Mouse (Mus musculus): ENCODE data around the gene Eif5a. TPM values are rescaled to one million over a fixed set of nuclear protein-coding genes. Genes with fewer than 3 reads are reported as not detected.

The Eif5a gene
- polyA plus RNA-seq, 1 experiment from 2014 or later: 914 TPM

- H3K27ac ChIP-seq (ENCODE audit: low read depth): peak within 1 kb of the TSS; percentile 99
- H3K4me2 ChIP-seq (ENCODE audit: low read depth, low read length): peak within 1 kb of the TSS; percentile 99
- DNase-seq (peak; percentile 89), ATAC-seq (peak; percentile 84)
- under 1% methylated on average over 38 of the region's 38 CpGs for WGBS (ENCODE audit: insufficient replicate concordance)
- peak within 1 kb of the TSS; percentile 93 for H3K4me3 ChIP-seq (ENCODE audit: low read depth, low read length)
- H3K9ac ChIP-seq (replicated peaks): peak within 1 kb of the TSS; percentile 87
- H3K36me3 ChIP-seq (replicated peaks; ENCODE audit: insufficient read depth, low read length): peaks cover 14% of the 10 kb centered on the region
- H3K27me3 ChIP-seq (ENCODE audit: insufficient read depth, low read length): 0 out of 2 replicates have a peak, but pooled peaks cover 7% of the 10 kb centered on the region
- TF ChIP-seq CTCF (IDR thresholded peaks at IDR 0.05; ENCODE audit: low read depth): no peak
- peak; percentile 50; the same call in 1 of the 2 replicates for TF ChIP-seq EP300 (IDR thresholded peaks at IDR 0.05; ENCODE audit: low read depth)
- H3K4me1 ChIP-seq (ENCODE audit: insufficient read depth): peaks cover 24% of the 10 kb centered on the region
- no peaks in the 10 kb centered on the region for H3K9me3 ChIP-seq (ENCODE audit: low read length)
Observed at GRCm38 (mm10) chr11:69900471-69901405, 21.0 kb downstream of the Eif5a start, which contains the start of the genes 2810408A11Rik and Neurl4. Gene 2810408A11Rik, minus strand, starts transcription at chr11:69900987. Gene Neurl4, plus strand, starts transcription at chr11:69901072.

GRCm38 (mm10) chr11:69899870-69900269 lies 21.9 kb downstream of the Eif5a start:
- ATAC-seq: no peak
- WGBS (ENCODE audit: insufficient replicate concordance): 48% methylated on average over 4 of the region's 4 CpGs
- Histone ChIP-seq H3K27me3 (ENCODE audit: insufficient read depth, low read length) (0 out of 2 replicates have a peak, but pooled peaks cover 7% of the 10 kb centered on the region), H3K4me2 (ENCODE audit: low read depth, low read length) (peak overlapping the region; percentile 99), H3K9me3 (ENCODE audit: low read length) (no peaks in the 10 kb centered on the region), H3K9ac (replicated peaks) (peak overlapping the region; percentile 87), H3K4me1 (ENCODE audit: insufficient read depth) (peaks cover 30% of the 10 kb centered on the region), H3K4me3 (ENCODE audit: low read depth, low read length) (peak overlapping the region; percentile 93), H3K36me3 (replicated peaks; ENCODE audit: insufficient read depth, low read length) (peaks cover 8% of the 10 kb centered on the region), H3K27ac (ENCODE audit: low read depth) (no peak overlapping the region)
- no peak for TF ChIP-seq CTCF (IDR thresholded peaks at IDR 0.05; ENCODE audit: low read depth)
- TF ChIP-seq EP300 (IDR thresholded peaks at IDR 0.05; ENCODE audit: low read depth): no peak
- DNase-seq: no peak

DNA sequence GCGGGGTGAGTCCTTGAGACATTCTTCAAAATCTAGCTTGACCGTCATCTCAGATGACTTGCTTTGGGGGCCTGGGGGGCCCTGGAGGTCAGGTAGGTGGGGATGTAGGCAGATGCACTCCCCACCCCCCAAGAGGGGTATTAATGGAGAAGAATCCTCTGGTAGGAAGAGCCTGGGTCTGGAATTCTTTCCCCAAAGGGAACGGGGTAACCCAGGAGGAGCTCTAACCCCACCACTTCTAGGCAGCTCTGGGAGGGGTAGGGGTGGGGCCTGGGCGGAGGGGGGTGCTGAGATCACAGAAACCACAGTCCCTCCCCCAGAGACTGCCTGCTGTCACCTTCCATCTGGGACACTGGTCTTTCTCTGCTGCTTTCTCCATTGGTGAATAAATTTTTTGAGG lies 26.5 kb downstream of the Eif5a start, which contains the start of gene Acap1:
Acap1 (minus strand) TSS at position 249 of the 400 bp plus-strand sequence.
- H3K9me3 ChIP-seq (ENCODE audit: low read length): no peaks in the 10 kb centered on the region
- peak within 1 kb of the TSS; percentile 49 for H3K4me2 ChIP-seq (ENCODE audit: low read depth, low read length)
- DNase-seq (peak; percentile 64), ATAC-seq (peak; percentile 46; the same call in 1 of the 2 replicates)
- H3K9ac ChIP-seq (replicated peaks): peak within 1 kb of the TSS; percentile 10; the same call in 1 of the 2 replicates
- 39% methylated on average over 4 of the region's 4 CpGs for WGBS (ENCODE audit: insufficient replicate concordance)
- H3K36me3 ChIP-seq (replicated peaks; ENCODE audit: insufficient read depth, low read length): 0 out of 2 replicates have a peak, but pooled peaks cover 2% of the 10 kb centered on the region
- no peak for TF ChIP-seq CTCF (IDR thresholded peaks at IDR 0.05; ENCODE audit: low read depth)
- H3K27ac ChIP-seq (ENCODE audit: low read depth): peak within 1 kb of the TSS; percentile 85
- peaks cover 23% of the 10 kb centered on the region for H3K4me1 ChIP-seq (ENCODE audit: insufficient read depth)
- H3K27me3 ChIP-seq (ENCODE audit: insufficient read depth, low read length): 0 out of 2 replicates have a peak, but pooled peaks cover 5% of the 10 kb centered on the region
- H3K4me3 ChIP-seq (ENCODE audit: low read depth, low read length): peak within 1 kb of the TSS; percentile 26

DNA sequence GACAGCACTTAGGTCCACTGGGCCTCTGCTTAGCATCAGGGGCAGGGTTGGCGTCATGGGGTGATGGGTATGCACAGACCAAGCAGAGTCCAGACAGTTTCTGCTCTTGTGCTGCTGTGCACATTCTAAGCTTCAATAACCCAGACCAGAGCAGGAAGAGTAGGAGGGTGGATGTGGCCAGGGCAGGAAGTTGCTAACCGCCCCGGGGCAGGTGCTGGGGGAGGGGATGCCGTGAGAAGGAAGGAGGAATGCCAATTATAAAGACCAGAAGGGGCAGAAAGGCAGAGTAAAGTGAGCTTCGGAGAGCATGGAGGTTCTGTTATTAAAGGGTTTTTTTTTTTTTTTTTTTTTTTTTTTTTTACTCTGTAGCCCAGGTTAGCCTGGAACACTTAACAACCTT lies 27.1 kb downstream of the Eif5a start:
- peaks cover 20% of the 10 kb centered on the region for H3K4me1 ChIP-seq (ENCODE audit: insufficient read depth)
- TF ChIP-seq EP300 (IDR thresholded peaks at IDR 0.05; ENCODE audit: low read depth) (no peak), CTCF (IDR thresholded peaks at IDR 0.05; ENCODE audit: low read depth) (no peak)
- peak overlapping the region; percentile 85 for H3K27ac ChIP-seq (ENCODE audit: low read depth)
- H3K4me2 ChIP-seq (ENCODE audit: low read depth, low read length): peak overlapping the region; percentile 49
- H3K36me3 ChIP-seq (replicated peaks; ENCODE audit: insufficient read depth, low read length): 0 out of 2 replicates have a peak, but pooled peaks cover 2% of the 10 kb centered on the region
- ATAC-seq: no peak; the same call in 1 of the 2 replicates
- 0 out of 2 replicates have a peak overlapping the region, but pooled peaks have one; percentile 10 for H3K9ac ChIP-seq (replicated peaks)
- peak overlapping the region; percentile 26; the same call in 1 of the 2 replicates for H3K4me3 ChIP-seq (ENCODE audit: low read depth, low read length)
- 25% methylated on average over 5 of the region's 5 CpGs for WGBS (ENCODE audit: insufficient replicate concordance)
- H3K27me3 ChIP-seq (ENCODE audit: insufficient read depth, low read length): 0 out of 2 replicates have a peak, but pooled peaks cover 2% of the 10 kb centered on the region
- H3K9me3 ChIP-seq (ENCODE audit: low read length): no peaks in the 10 kb centered on the region
- no peak for DNase-seq

- Histone ChIP-seq H3K4me2 (ENCODE audit: low read depth, low read length) (no peak overlapping the region), H3K27ac (ENCODE audit: low read depth) (no peak overlapping the region), H3K4me3 (ENCODE audit: low read depth, low read length) (no peak overlapping the region), H3K4me1 (ENCODE audit: insufficient read depth) (peaks cover 25% of the 10 kb centered on the region), H3K9me3 (ENCODE audit: low read length) (no peaks in the 10 kb centered on the region), H3K9ac (replicated peaks) (peak overlapping the region; percentile 38), H3K27me3 (ENCODE audit: insufficient read depth, low read length) (no peaks in the 10 kb centered on the region), H3K36me3 (replicated peaks; ENCODE audit: insufficient read depth, low read length) (0 out of 2 replicates have a peak, but pooled peaks cover 6% of the 10 kb centered on the region)
- no peak for DNase-seq
- ATAC-seq: no peak
- WGBS (ENCODE audit: insufficient replicate concordance): 50% methylated on average over 4 of the region's 4 CpGs
- no peak for TF ChIP-seq CTCF (IDR thresholded peaks at IDR 0.05; ENCODE audit: low read depth)
- no peak for TF ChIP-seq EP300 (IDR thresholded peaks at IDR 0.05; ENCODE audit: low read depth)
Observed at GRCm38 (mm10) chr11:69891482-69891881, 30.3 kb downstream of the Eif5a start.
